Mouse (Mus musculus): Measurements from ENCODE around the gene Lcor. TPM values are rescaled to one million over a fixed set of nuclear protein-coding genes. Genes with fewer than 3 reads are reported as not detected.

Lcor gene
- polyA plus RNA-seq, 1 experiment = 2.4 TPM

- TF ChIP-seq POLR2A (IDR thresholded peaks at IDR 0.05; ENCODE audit: low read depth, low read length) (no peak), CTCF (IDR thresholded peaks at IDR 0.05; ENCODE audit: extremely low read depth, insufficient read depth, insufficient read length, insufficient replicate concordance) (no peak)
- H3K4me3 ChIP-seq (ENCODE audit: extremely low read depth, insufficient read depth, insufficient read length) = no peak overlapping the region
- H3K27me3 ChIP-seq (ENCODE audit: control insufficient read depth, insufficient read depth, low read length) = no peaks in the 10 kb centered on the region
- H3K27ac ChIP-seq (ENCODE audit: insufficient read depth, low read length) = no peak overlapping the region
- WGBS = 27% methylated on average over 3 of the region's 3 CpGs
- no peaks in the 10 kb centered on the region for H3K36me3 ChIP-seq (ENCODE audit: control insufficient read depth, insufficient read depth, low read length)
- no peaks in the 10 kb centered on the region for H3K4me1 ChIP-seq (ENCODE audit: control insufficient read depth, insufficient read depth, insufficient read length)
- DNase-seq (ENCODE audit: low read depth in 1 of 2, low spot score in 2 of 2) = no peak
Observed at GRCm38 (mm10) chr19:41452166-41452565, 30.3 kb upstream of the Lcor start.

GRCm38 (mm10) chr19:41454601-41455000 lies 27.8 kb upstream of the Lcor start:
- H3K36me3 ChIP-seq (ENCODE audit: control insufficient read depth, insufficient read depth, low read length) = no peaks in the 10 kb centered on the region
- no peak for DNase-seq (ENCODE audit: low read depth in 1 of 2, low spot score in 2 of 2)
- TF ChIP-seq POLR2A (IDR thresholded peaks at IDR 0.05; ENCODE audit: low read depth, low read length) (no peak), CTCF (IDR thresholded peaks at IDR 0.05; ENCODE audit: extremely low read depth, insufficient read depth, insufficient read length, insufficient replicate concordance) (no peak)
- H3K27me3 ChIP-seq (ENCODE audit: control insufficient read depth, insufficient read depth, low read length) = no peaks in the 10 kb centered on the region
- H3K4me3 ChIP-seq (ENCODE audit: extremely low read depth, insufficient read depth, insufficient read length) = no peak overlapping the region
- no peak overlapping the region for H3K27ac ChIP-seq (ENCODE audit: insufficient read depth, low read length)
- no peaks in the 10 kb centered on the region for H3K4me1 ChIP-seq (ENCODE audit: control insufficient read depth, insufficient read depth, insufficient read length)
- 61% methylated on average over 7 of the region's 7 CpGs for WGBS

GRCm38 (mm10) chr19:41455091-41455626 lies 27.3 kb upstream of the Lcor start:
- Histone ChIP-seq H3K36me3 (ENCODE audit: control insufficient read depth, insufficient read depth, low read length) (no peaks in the 10 kb centered on the region), H3K4me3 (ENCODE audit: extremely low read depth, insufficient read depth, insufficient read length) (no peak overlapping the region), H3K27ac (ENCODE audit: insufficient read depth, low read length) (no peak overlapping the region), H3K27me3 (ENCODE audit: control insufficient read depth, insufficient read depth, low read length) (no peaks in the 10 kb centered on the region), H3K4me1 (ENCODE audit: control insufficient read depth, insufficient read depth, insufficient read length) (no peaks in the 10 kb centered on the region)
- TF ChIP-seq POLR2A (IDR thresholded peaks at IDR 0.05; ENCODE audit: low read depth, low read length) (no peak), CTCF (IDR thresholded peaks at IDR 0.05; ENCODE audit: extremely low read depth, insufficient read depth, insufficient read length, insufficient replicate concordance) (no peak)
- 65% methylated on average over 6 of the region's 6 CpGs for WGBS
- no peak for DNase-seq (ENCODE audit: low read depth in 1 of 2, low spot score in 2 of 2)

- TF ChIP-seq CTCF (IDR thresholded peaks at IDR 0.05; ENCODE audit: extremely low read depth, insufficient read depth, insufficient read length, insufficient replicate concordance) (no peak), POLR2A (IDR thresholded peaks at IDR 0.05; ENCODE audit: low read depth, low read length) (no peak)
- no peak for DNase-seq (ENCODE audit: low read depth in 1 of 2, low spot score in 2 of 2)
- H3K4me1 ChIP-seq (ENCODE audit: control insufficient read depth, insufficient read depth, insufficient read length) = no peaks in the 10 kb centered on the region
- WGBS = 89% methylated on average over 5 of the region's 5 CpGs
- no peak overlapping the region for H3K27ac ChIP-seq (ENCODE audit: insufficient read depth, low read length)
- H3K36me3 ChIP-seq (ENCODE audit: control insufficient read depth, insufficient read depth, low read length) = no peaks in the 10 kb centered on the region
- H3K4me3 ChIP-seq (ENCODE audit: extremely low read depth, insufficient read depth, insufficient read length) = no peak overlapping the region
- no peaks in the 10 kb centered on the region for H3K27me3 ChIP-seq (ENCODE audit: control insufficient read depth, insufficient read depth, low read length)
Observed at GRCm38 (mm10) chr19:41457181-41457580, 25.3 kb upstream of the Lcor start.

GRCm38 (mm10) chr19:41462166-41462735 lies 20.2 kb upstream of the Lcor start:
- no peak overlapping the region for H3K27ac ChIP-seq (ENCODE audit: insufficient read depth, low read length)
- TF ChIP-seq POLR2A (IDR thresholded peaks at IDR 0.05; ENCODE audit: low read depth, low read length) (no peak), CTCF (IDR thresholded peaks at IDR 0.05; ENCODE audit: extremely low read depth, insufficient read depth, insufficient read length, insufficient replicate concordance) (no peak)
- no peaks in the 10 kb centered on the region for H3K4me1 ChIP-seq (ENCODE audit: control insufficient read depth, insufficient read depth, insufficient read length)
- DNase-seq (ENCODE audit: low read depth in 1 of 2, low spot score in 2 of 2) = no peak
- no peaks in the 10 kb centered on the region for H3K27me3 ChIP-seq (ENCODE audit: control insufficient read depth, insufficient read depth, low read length)
- WGBS = 86% methylated on average over 9 of the region's 9 CpGs
- H3K4me3 ChIP-seq (ENCODE audit: extremely low read depth, insufficient read depth, insufficient read length) = no peak overlapping the region
- H3K36me3 ChIP-seq (ENCODE audit: control insufficient read depth, insufficient read depth, low read length) = no peaks in the 10 kb centered on the region

GRCm38 (mm10) chr19:41463841-41464240 lies 18.6 kb upstream of the Lcor start:
- 92% methylated on average over 5 of the region's 5 CpGs for WGBS
- Histone ChIP-seq H3K27me3 (ENCODE audit: control insufficient read depth, insufficient read depth, low read length) (no peaks in the 10 kb centered on the region), H3K4me3 (ENCODE audit: extremely low read depth, insufficient read depth, insufficient read length) (no peak overlapping the region), H3K27ac (ENCODE audit: insufficient read depth, low read length) (no peak overlapping the region), H3K36me3 (ENCODE audit: control insufficient read depth, insufficient read depth, low read length) (no peaks in the 10 kb centered on the region), H3K4me1 (ENCODE audit: control insufficient read depth, insufficient read depth, insufficient read length) (no peaks in the 10 kb centered on the region)
- no peak for DNase-seq (ENCODE audit: low read depth in 1 of 2, low spot score in 2 of 2)
- TF ChIP-seq CTCF (IDR thresholded peaks at IDR 0.05; ENCODE audit: extremely low read depth, insufficient read depth, insufficient read length, insufficient replicate concordance) (no peak), POLR2A (IDR thresholded peaks at IDR 0.05; ENCODE audit: low read depth, low read length) (no peak)

GRCm38 (mm10) chr19:41466475-41466874 lies 16.0 kb upstream of the Lcor start:
- DNase-seq (ENCODE audit: low read depth in 1 of 2, low spot score in 2 of 2) = no peak
- no peaks in the 10 kb centered on the region for H3K27me3 ChIP-seq (ENCODE audit: control insufficient read depth, insufficient read depth, low read length)
- H3K4me1 ChIP-seq (ENCODE audit: control insufficient read depth, insufficient read depth, insufficient read length) = no peaks in the 10 kb centered on the region
- H3K4me3 ChIP-seq (ENCODE audit: extremely low read depth, insufficient read depth, insufficient read length) = no peak overlapping the region
- H3K36me3 ChIP-seq (ENCODE audit: control insufficient read depth, insufficient read depth, low read length) = no peaks in the 10 kb centered on the region
- no peak overlapping the region for H3K27ac ChIP-seq (ENCODE audit: insufficient read depth, low read length)
- TF ChIP-seq POLR2A (IDR thresholded peaks at IDR 0.05; ENCODE audit: low read depth, low read length) (no peak), CTCF (IDR thresholded peaks at IDR 0.05; ENCODE audit: extremely low read depth, insufficient read depth, insufficient read length, insufficient replicate concordance) (no peak)
- 58% methylated on average over 3 of the region's 3 CpGs for WGBS
